Mouse (Mus musculus) megakaryocyte, embryonic 14.5 days (primary cell): ENCODE measurements around the gene Smarca4. TPM values are rescaled to one million over a fixed set of nuclear protein-coding genes. Genes with fewer than 3 reads are reported as not detected.
"Not testable (repeated sequence)": the region's sequence is repeated elsewhere in the genome, so short reads cannot be mapped to it uniquely, and the experiment has no call there.

Experiments
- H3K27me3 ChIP-seq: replicated peaks from 2 replicates; pipeline ENCODE3; 2012; ENCODE audit warnings: inconsistent platforms
- H3K36me3 ChIP-seq: replicated peaks from 2 replicates; pipeline ENCODE3; 2012; ENCODE audit warnings: low read length, inconsistent platforms, mixed read lengths
- H3K4me1 ChIP-seq: 2 replicates; pipeline ENCODE4 v1.6.1; 2012; ENCODE audit warnings: inconsistent platforms
- H3K4me3 ChIP-seq: replicated peaks from 2 replicates; pipeline ENCODE3; 2012; ENCODE audit warnings: moderate library complexity, mild to moderate bottlenecking, inconsistent platforms
- H3K9me3 ChIP-seq: 2 replicates; pipeline ENCODE4 v1.6.1; 2012; ENCODE audit warnings: inconsistent platforms
- FLI1 ChIP-seq: IDR thresholded peaks from 2 replicates; pipeline ENCODE4 v1.6.1; 2012; ENCODE audit warnings: low read length, inconsistent platforms, mixed read lengths
- GATA1 ChIP-seq: IDR thresholded peaks from 3 replicates; pipeline ENCODE4 v1.6.1; 2012; ENCODE audit warnings: mixed read lengths, low read length, inconsistent platforms, borderline replicate concordance
- polyA plus RNA-seq: library from polyadenylated mRNA; stranded (reverse); fragments of >175 nt; gene quantifications from 2 replicates; pipeline ENCODE4 v1.2.3, GENCODE M21; 2012; ENCODE audit warnings: low replicate concordance; ENCODE audit not compliant: insufficient read depth

Smarca4 gene
- polyA plus RNA-seq, 1 experiment = 89.2 TPM

- Histone ChIP-seq H3K9me3 (no peaks in the 10 kb centered on the region), H3K27me3 (no peaks in the 10 kb centered on the region), H3K36me3 (peaks cover 88% of the 10 kb centered on the region), H3K4me1 (peaks cover 34% of the 10 kb centered on the region), H3K4me3 (no peak overlapping the region)
- TF ChIP-seq GATA1 (no peak), FLI1 (no peak)
Observed at GRCm38 (mm10) chr9:21587678-21588349, 28.2 kb upstream of the Smarca4 start.

- Histone ChIP-seq H3K36me3 (peaks cover 83% of the 10 kb centered on the region), H3K4me3 (no peak overlapping the region), H3K27me3 (no peaks in the 10 kb centered on the region), H3K4me1 (peaks cover 36% of the 10 kb centered on the region), H3K9me3 (no peaks in the 10 kb centered on the region)
- TF ChIP-seq GATA1 (no peak), FLI1 (no peak)
Observed at GRCm38 (mm10) chr9:21588350-21588749, 27.6 kb upstream of the Smarca4 start.

DNA sequence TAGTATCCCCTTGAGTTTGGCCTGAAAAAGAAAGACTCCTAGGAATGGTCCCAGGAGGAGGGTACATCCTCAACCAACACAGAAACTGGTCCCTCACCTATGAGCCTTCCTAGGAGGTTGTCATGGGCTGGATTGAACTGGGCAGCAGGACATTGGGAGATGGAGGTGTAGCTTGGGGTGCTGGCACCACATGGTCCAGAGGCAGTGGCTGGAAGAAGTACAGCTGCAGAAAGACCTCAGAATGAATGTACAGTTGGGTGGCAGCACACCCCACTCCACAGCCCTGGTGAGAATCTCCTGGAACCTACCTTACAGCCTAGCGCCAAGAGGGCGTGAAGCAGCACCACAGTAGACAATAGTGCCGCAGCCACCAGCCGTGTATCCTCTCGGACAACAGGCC is 26.4 kb upstream of the Smarca4 start:
- Histone ChIP-seq H3K36me3 (peaks cover 72% of the 10 kb centered on the region), H3K9me3 (no peaks in the 10 kb centered on the region), H3K27me3 (no peaks in the 10 kb centered on the region), H3K4me3 (no peak overlapping the region), H3K4me1 (peaks cover 48% of the 10 kb centered on the region)
- TF ChIP-seq GATA1 = no peak
- TF ChIP-seq FLI1 = no peak

DNA sequence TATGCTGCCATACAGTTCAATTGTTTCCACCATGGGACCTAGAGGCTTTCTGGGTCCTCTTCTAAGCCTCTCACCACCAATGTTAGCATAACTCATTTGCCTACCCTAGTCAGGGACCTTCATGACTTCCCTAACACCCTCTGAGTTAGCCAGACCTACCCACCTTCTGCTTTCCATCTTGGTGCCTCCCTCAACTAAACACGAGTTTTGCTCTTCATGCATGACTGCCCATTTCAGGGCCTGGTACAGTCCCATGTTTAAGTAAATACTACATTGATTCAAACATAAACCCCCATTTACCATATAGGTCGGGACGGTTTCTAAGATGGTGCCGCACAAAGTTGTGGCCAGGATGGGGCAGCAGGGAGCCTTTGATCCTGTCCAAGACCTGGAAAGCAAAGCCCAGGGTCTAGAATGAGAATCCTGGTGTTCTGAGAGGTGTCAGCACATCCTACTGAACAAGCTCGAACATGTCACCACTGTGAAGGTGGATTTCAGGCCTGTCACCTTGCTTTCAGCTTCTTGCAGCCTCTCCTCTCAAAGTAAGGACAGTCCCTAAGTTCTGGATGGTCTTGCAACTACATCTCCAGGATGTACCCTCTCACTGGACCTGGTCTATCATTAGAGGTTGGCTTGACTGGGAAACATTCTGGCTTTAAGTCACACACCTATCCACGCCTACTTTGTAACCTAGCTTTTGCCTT is 24.7 kb upstream of the Smarca4 start:
- peak overlapping the region; percentile 66 for H3K4me3 ChIP-seq
- peaks cover 58% of the 10 kb centered on the region for H3K4me1 ChIP-seq

GRCm38 (mm10) chr9:21591831-21592702 is 23.9 kb upstream of the Smarca4 start:
- H3K4me1 ChIP-seq = peaks cover 58% of the 10 kb centered on the region
- peaks cover 65% of the 10 kb centered on the region for H3K36me3 ChIP-seq

More for the DNA sequence above, 24.7 kb upstream of the Smarca4 start:
- no peaks in the 10 kb centered on the region for H3K27me3 ChIP-seq
- TF ChIP-seq GATA1 (no peak), FLI1 (no peak)
- H3K36me3 ChIP-seq = peaks cover 68% of the 10 kb centered on the region
- no peaks in the 10 kb centered on the region for H3K9me3 ChIP-seq

GRCm38 (mm10) chr9:21592703-21593121 is 23.3 kb upstream of the Smarca4 start, which contains the start of the genes Timm29 and Yipf2:
TSS of gene Timm29 (plus strand) at chr9:21592722.
TSS of gene Yipf2 (minus strand) at chr9:21592828.
- Histone ChIP-seq H3K9me3 (no peaks in the 10 kb centered on the region), H3K36me3 (peaks cover 61% of the 10 kb centered on the region), H3K27me3 (no peaks in the 10 kb centered on the region), H3K4me3 (peak within 1 kb of the TSS; percentile 99), H3K4me1 (peaks cover 58% of the 10 kb centered on the region)
- no peak for TF ChIP-seq GATA1
- TF ChIP-seq FLI1 = peak; percentile 93

More at GRCm38 (mm10) chr9:21591831-21592702, 23.9 kb upstream of the Smarca4 start:
- H3K9me3 ChIP-seq = no peaks in the 10 kb centered on the region
- no peak for TF ChIP-seq FLI1
- TF ChIP-seq GATA1 = no peak
- H3K4me3 ChIP-seq = peak overlapping the region; percentile 99
- H3K27me3 ChIP-seq = no peaks in the 10 kb centered on the region

GRCm38 (mm10) chr9:21593122-21593721 is 22.7 kb upstream of the Smarca4 start:
- TF ChIP-seq FLI1 = no peak
- no peak for TF ChIP-seq GATA1
- peak overlapping the region; percentile 99 for H3K4me3 ChIP-seq
- H3K4me1 ChIP-seq = peaks cover 55% of the 10 kb centered on the region
- H3K36me3 ChIP-seq = peaks cover 57% of the 10 kb centered on the region
- H3K27me3 ChIP-seq = no peaks in the 10 kb centered on the region
- H3K9me3 ChIP-seq = no peaks in the 10 kb centered on the region

DNA sequence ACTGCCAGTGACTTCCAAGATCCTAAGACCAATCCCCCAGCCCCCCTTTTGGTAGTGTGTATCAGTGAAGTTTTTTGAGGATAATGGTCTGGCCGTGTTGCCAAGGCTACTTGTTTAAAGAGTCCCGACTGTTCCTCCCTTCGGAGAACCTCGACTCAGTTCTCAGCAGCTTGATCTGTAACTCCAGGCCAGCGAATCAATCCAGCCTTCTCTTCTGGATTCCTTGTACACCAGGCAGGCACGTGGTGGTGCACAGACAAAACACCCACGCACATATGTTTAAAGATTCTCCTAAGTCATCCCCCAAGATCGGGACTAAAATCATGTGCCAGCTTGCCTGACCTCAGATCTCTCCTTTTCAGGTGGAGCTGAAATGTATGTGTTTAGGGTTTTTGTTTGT is 21.6 kb upstream of the Smarca4 start:
- Histone ChIP-seq H3K36me3 (peaks cover 47% of the 10 kb centered on the region), H3K4me3 (peak overlapping the region; percentile 99), H3K4me1 (peaks cover 55% of the 10 kb centered on the region)

DNA sequence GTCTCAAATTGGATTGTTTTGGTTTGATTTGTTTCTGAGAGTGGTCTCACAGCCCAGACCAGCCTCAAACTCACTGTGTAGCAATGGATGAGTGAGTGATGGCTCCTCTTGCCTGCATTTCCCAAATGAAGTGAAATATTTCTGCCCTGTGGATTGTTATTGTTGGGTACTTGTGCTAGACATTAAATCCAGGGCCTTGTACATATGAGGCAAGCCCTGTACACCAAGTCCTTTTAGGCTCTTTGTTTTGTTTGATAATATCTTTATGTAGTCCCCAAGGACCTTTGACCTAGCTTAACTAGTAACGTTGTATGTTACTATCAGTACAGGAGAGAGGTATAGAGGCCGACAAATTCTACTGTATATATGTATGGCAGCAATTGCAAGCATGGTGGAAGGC is 21.1 kb upstream of the Smarca4 start:
- Histone ChIP-seq H3K36me3 (peaks cover 46% of the 10 kb centered on the region), H3K4me1 (peaks cover 50% of the 10 kb centered on the region)
- TF ChIP-seq GATA1 (no peak), FLI1 (no peak)

More for the DNA sequence above, 21.6 kb upstream of the Smarca4 start:
- not testable (repeated sequence) for H3K9me3 ChIP-seq, H3K27me3 ChIP-seq

More for the DNA sequence above, 21.1 kb upstream of the Smarca4 start:
- Histone ChIP-seq H3K4me3 (no peak overlapping the region), H3K9me3 (no peaks in the 10 kb centered on the region), H3K27me3 (no peaks in the 10 kb centered on the region)
